Mouse (Mus musculus): ENCODE measurements at regions not wholly inside any gene's neighbourhood (a gene's known extent, or its start where the extent isn't known, plus 50 kb on each side); places are given as distances from the start of the nearest gene placed in this dataset.

DNA sequence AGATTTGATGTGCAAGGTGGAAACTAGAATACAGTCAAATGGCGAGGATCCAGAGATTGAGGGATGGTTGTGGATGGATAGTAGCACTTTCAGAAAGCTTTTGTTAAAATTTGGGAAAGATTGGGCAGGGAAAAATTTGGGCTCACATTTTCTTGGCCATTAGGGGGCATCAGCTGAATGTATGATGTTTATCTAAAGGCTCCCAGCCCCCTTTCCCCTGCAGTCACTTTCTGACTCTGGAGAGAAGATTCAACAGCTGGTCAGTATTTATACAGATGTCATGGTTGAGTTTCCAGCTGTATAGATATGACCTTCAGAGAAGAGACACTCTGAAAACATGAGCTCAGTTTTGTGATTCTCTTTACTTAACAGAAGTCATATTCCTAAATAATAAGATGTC is 429.5 kb downstream of the Sqor start:
- Histone ChIP-seq H3K9me3 (ENCODE audit: control insufficient read depth, low read length) (no peaks in the 10 kb centered on the region), H3K4me3 (ENCODE audit: control insufficient read depth in 1 of 2, insufficient read depth in 1 of 2, low read depth in 1 of 2, low read length in 2 of 2) (no peak overlapping the region), H3K9ac (ENCODE audit: low read length) (no peak overlapping the region), H3K4me2 (ENCODE audit: low read length) (no peak overlapping the region), H3K36me3 (ENCODE audit: control insufficient read depth, insufficient read depth, low read length) (no peaks in the 10 kb centered on the region), H3K4me1 (ENCODE audit: control insufficient read depth in 2 of 2, insufficient read depth in 2 of 2, low read length in 2 of 2) (no peaks in the 10 kb centered on the region), H3K27ac (replicated peaks in 1 of 2; ENCODE audit: control insufficient read depth in 1 of 2, insufficient read depth in 1 of 2, low read depth in 2 of 2, low read length in 2 of 2) (no peak overlapping the region), H3K27me3 (ENCODE audit: control insufficient read depth, insufficient read depth, low read length) (no peaks in the 10 kb centered on the region)
- ATAC-seq (ENCODE audit: insufficient number of reproducible peaks, insufficient read depth, low FRiP score, low read depth): no peak
- WGBS: 59% methylated on average over 1 of the region's 1 CpGs
